Mouse (Mus musculus) intestine, embryonic 16.5 days (tissue): ENCODE measurements at regions not wholly inside any gene's neighbourhood (a gene's known extent, or its start where the extent isn't known, plus 50 kb on each side); places are given as distances from the start of the nearest gene placed in this dataset.
"Not testable (repeated sequence)": the region's sequence is repeated elsewhere in the genome, so short reads cannot be mapped to it uniquely, and the experiment has no call there.

Source experiments
- ATAC-seq: fragments of 200-750 bp; cut with Nextera tagmentation; 2 replicates; pipeline ENCODE4 v1.8.0; 2017; ENCODE audit warnings: moderate TSS enrichment, moderate library complexity
- H3K27ac ChIP-seq: fragments of 300-500 bp; sonication (generic); 2 replicates; pipeline ENCODE4 v1.5.1; 2014; ENCODE audit warnings: mild to moderate bottlenecking, low read length
- H3K27me3 ChIP-seq: fragments of 300-500 bp; sonication (generic); replicated peaks from 2 replicates; pipeline ENCODE4 v1.6.1; 2014; ENCODE audit warnings: low read length, control low read depth, mixed read lengths; ENCODE audit not compliant: control insufficient read depth, insufficient read depth
- H3K36me3 ChIP-seq: fragments of 300-500 bp; sonication (generic); 2 replicates; pipeline ENCODE4 v1.6.1; 2014; ENCODE audit warnings: low read length, control low read depth; ENCODE audit not compliant: control insufficient read depth, insufficient read depth
- H3K4me1 ChIP-seq: fragments of 300-500 bp; sonication (generic); 2 replicates; pipeline ENCODE4 v1.6.1; 2014; ENCODE audit warnings: low read length, control low read depth, mixed read lengths; ENCODE audit not compliant: control insufficient read depth, insufficient read depth
- H3K4me2 ChIP-seq: fragments of 300-500 bp; sonication (generic); 2 replicates; pipeline ENCODE4 v1.6.1; 2014; ENCODE audit warnings: low read depth, low read length, control low read depth
- H3K4me3 ChIP-seq: fragments of 300-500 bp; sonication (generic); 2 replicates; pipeline ENCODE4 v1.5.1; 2014; ENCODE audit warnings: mild to moderate bottlenecking, low read length
- H3K9ac ChIP-seq: fragments of 300-500 bp; sonication (generic); 2 replicates; pipeline ENCODE4 v1.6.1; 2014; ENCODE audit warnings: low read depth, low read length
- H3K9me3 ChIP-seq: fragments of 300-500 bp; sonication (generic); 2 replicates; pipeline ENCODE4 v1.6.1; 2016; ENCODE audit warnings: low read length, control low read depth; ENCODE audit not compliant: control insufficient read depth
- WGBS: fragments of 180-500 bp; shearing (Covaris S2); extraction: QIAGEN DNeasy Blood & Tissue Kit; methylation state at CpG from one replicate; pipeline ENCODE4 v1.1.7; 2014; 5-methylcytosine and 5-hydroxymethylcytosine counted together

DNA sequence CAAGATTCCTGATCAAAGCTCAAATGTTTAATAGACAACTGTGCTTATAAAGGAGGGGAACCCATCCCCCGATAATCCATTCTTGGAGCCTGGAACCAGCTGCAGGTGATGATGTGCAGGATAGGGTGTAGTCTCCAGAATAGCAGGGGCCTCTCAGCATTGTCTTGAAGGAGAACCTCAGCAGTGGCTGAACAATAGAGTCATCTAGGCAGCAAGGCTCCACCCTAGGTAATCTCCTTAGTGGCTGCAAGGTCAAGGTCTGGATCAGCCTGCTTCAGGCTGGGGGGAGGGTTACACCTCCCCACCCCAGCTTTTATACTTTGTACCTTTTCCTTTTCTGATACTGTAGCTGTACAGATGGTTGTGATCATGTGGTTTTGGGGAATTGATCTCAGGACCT is 116.8 kb upstream of the Mettl4 start:
- WGBS = 95% methylated on average over 1 of the region's 1 CpGs
- Histone ChIP-seq H3K36me3 (no peaks in the 10 kb centered on the region), H3K9ac (no peak overlapping the region), H3K9me3 (no peaks in the 10 kb centered on the region), H3K27ac (no peak overlapping the region), H3K4me1 (no peaks in the 10 kb centered on the region), H3K27me3 (no peaks in the 10 kb centered on the region), H3K4me2 (no peak overlapping the region), H3K4me3 (no peak overlapping the region)
- no peak for ATAC-seq

DNA sequence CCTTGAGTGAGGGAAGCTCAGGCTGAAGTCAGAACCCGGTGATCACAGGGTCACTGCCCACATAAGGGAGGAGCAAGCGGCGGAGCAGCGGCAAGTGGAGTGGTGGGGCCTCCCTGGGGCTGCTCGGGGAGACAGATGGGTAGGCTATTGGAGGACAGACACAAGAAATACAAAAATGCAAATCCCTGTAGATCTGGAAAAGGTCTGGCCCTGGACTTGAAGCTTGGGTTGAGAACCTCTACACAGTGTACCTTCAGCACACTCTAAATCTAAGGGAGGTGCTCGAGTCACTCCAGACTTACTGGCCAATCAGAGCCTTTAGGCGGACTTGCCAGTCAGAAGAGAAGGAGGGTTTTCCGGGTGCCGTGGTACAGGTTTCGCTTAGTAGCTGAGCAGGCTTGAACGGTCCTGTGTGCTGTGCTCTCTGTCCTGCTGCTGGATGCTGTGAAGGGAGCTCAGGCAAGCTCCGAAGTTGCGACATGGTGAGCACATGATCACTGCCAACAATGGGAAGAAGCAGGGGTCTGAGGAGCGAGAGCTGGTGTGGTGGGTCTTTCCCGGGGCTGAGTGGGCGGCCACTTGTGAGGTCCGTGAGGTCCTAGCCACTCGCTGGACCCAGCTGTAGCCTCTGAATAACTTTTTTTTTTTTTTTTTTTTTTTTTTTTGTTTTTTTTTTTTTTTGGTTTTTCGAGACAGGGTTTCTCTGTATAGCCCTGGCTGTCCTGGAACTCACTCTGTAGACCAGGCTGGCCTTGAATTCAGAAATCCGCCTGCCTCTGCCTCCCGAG is 114.9 kb upstream of the Mettl4 start:
- H3K27ac ChIP-seq = peak overlapping the region; percentile 72
- not testable (repeated sequence) for H3K4me1 ChIP-seq, H3K27me3 ChIP-seq, H3K9me3 ChIP-seq, H3K36me3 ChIP-seq
- peak overlapping the region; percentile 71 for H3K9ac ChIP-seq
- peak overlapping the region; percentile 64 for H3K4me3 ChIP-seq
- peak overlapping the region; percentile 64 for H3K4me2 ChIP-seq
- 10% methylated on average over 21 of the region's 21 CpGs for WGBS
- peak; percentile 100 for ATAC-seq

DNA sequence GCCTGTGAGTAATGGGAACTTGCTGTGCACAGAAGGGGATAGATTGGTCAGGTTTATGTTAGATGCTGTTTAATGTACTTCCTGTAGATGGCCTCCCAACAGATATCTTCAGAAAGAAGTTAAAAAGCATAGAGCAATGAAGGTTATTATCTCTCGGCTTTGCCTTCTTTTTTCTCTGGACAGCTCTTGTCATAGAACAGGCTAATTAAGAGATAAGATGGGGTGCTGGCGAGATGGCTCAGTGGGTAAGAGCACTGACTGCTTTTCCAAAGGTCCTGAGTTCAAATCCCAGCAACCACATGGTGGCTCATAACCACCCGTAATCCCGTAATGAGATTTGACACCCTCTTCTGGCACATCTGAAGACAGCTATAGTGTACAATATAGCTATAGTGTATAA is 104.9 kb upstream of the Mettl4 start:
- H3K36me3 ChIP-seq, H3K4me1 ChIP-seq, H3K9me3 ChIP-seq, H3K27ac ChIP-seq, H3K4me2 ChIP-seq, H3K9ac ChIP-seq, ATAC-seq, H3K4me3 ChIP-seq, H3K27me3 ChIP-seq: not testable (repeated sequence)
- WGBS = 85% methylated on average over 4 of the region's 4 CpGs

GRCm38 (mm10) chr17:94834446-94835117 is 84.8 kb upstream of the Mettl4 start:
- H3K36me3 ChIP-seq = no peaks in the 10 kb centered on the region
- peak overlapping the region; percentile 83 for H3K4me2 ChIP-seq
- H3K27me3 ChIP-seq = no peaks in the 10 kb centered on the region
- WGBS = under 1% methylated on average over 20 of the region's 20 CpGs
- peak overlapping the region; percentile 87 for H3K27ac ChIP-seq
- H3K4me3 ChIP-seq = peak overlapping the region; percentile 76
- ATAC-seq = peak; percentile 100
- peak overlapping the region; percentile 79 for H3K9ac ChIP-seq
- H3K9me3 ChIP-seq = no peaks in the 10 kb centered on the region
- no peaks in the 10 kb centered on the region for H3K4me1 ChIP-seq

GRCm38 (mm10) chr17:94834067-94834445 is 84.2 kb upstream of the Mettl4 start:
- H3K27me3 ChIP-seq, ATAC-seq, H3K4me1 ChIP-seq, H3K36me3 ChIP-seq, H3K9me3 ChIP-seq: not testable (repeated sequence)
- Histone ChIP-seq H3K4me2 (peak overlapping the region; percentile 83), H3K9ac (peak overlapping the region; percentile 79), H3K27ac (peak overlapping the region; percentile 87; the same call in 1 of the 2 replicates), H3K4me3 (peak overlapping the region; percentile 76)
- WGBS = 5% methylated on average over 9 of the region's 9 CpGs

DNA sequence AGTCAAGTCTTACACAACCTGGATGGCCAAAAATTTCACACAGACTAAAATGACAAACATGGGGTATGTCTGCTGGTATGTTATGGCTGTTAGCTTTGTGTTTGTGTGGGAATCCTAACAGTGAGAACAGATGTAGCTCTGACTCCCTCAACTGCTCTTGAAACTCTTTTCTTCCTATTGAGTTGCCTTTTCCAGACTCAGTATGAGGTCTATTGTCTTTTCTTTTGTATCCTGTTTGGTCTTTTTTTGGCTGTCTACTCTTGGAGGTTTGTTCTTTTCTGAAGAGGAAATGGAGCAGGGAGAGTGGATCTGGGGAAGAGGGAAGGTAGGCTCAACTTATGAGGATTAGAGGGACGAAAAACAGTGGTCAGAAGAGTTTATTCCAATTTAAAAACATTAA is 76.6 kb upstream of the Mettl4 start:
- not testable (repeated sequence) for H3K4me3 ChIP-seq, H3K4me1 ChIP-seq, H3K4me2 ChIP-seq, H3K9me3 ChIP-seq, H3K27me3 ChIP-seq, H3K27ac ChIP-seq, H3K9ac ChIP-seq, H3K36me3 ChIP-seq, ATAC-seq
- 95% methylated on average over 1 of the region's 1 CpGs for WGBS

- no peaks in the 10 kb centered on the region for H3K27me3 ChIP-seq
- no peaks in the 10 kb centered on the region for H3K9me3 ChIP-seq
- ATAC-seq = no peak
- no peak overlapping the region for H3K4me2 ChIP-seq
- no peaks in the 10 kb centered on the region for H3K4me1 ChIP-seq
- H3K36me3 ChIP-seq = no peaks in the 10 kb centered on the region
- H3K9ac ChIP-seq = no peak overlapping the region
- no peak overlapping the region for H3K27ac ChIP-seq
- H3K4me3 ChIP-seq = no peak overlapping the region
These were observed 58.9 kb upstream of the Mettl4 start for GRCm38 (mm10) chr17:94808758-94809157.
